Mouse (Mus musculus): Measurements from ENCODE around the gene Lipc. TPM values are rescaled to one million over a fixed set of nuclear protein-coding genes. Genes with fewer than 3 reads are reported as not detected.

Gene Lipc
- polyA plus RNA-seq, 1 experiment from 2014 or later = not detected

DNA sequence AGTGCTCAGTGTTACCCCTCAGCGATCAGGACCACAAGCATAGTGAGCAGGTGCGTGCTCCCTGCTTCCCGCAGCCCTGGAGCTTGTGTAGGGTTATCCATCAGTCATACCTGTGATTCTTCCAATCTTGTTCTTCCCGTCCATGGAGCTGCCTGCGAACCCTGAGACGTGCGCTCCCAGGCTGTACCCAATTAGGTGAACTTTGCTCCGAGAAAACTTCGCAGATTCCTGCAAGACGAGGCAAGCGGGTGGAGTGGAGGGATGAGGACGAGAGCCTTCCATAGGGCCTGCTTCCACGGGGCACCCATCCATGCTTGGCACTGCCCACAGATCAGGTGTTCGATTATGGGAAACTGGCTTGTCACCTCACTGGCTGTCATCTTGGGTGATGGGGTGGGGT lies 133.3 kb downstream of the Lipc start:
- Histone ChIP-seq H3K27ac (ENCODE audit: low read depth, low read length) (no peak overlapping the region), H3K9me3 (ENCODE audit: control insufficient read depth, low read length) (no peaks in the 10 kb centered on the region), H3K36me3 (ENCODE audit: control insufficient read depth, insufficient read depth, low read length) (no peaks in the 10 kb centered on the region), H3K4me2 (ENCODE audit: low read depth, low read length, severe bottlenecking) (no peak overlapping the region), H3K27me3 (ENCODE audit: control insufficient read depth, insufficient read depth, low read length) (no peaks in the 10 kb centered on the region), H3K9ac (ENCODE audit: low read length) (no peak overlapping the region), H3K4me3 (ENCODE audit: low read depth, low read length) (no peak overlapping the region), H3K4me1 (replicated peaks; ENCODE audit: control insufficient read depth, insufficient read depth, low read length) (no peaks in the 10 kb centered on the region; the same call in 1 of the 2 replicates)
- no peak for ATAC-seq (replicated peaks; ENCODE audit: low FRiP score)
- no peak for DNase-seq (ENCODE audit: low spot score)
- WGBS = 88% methylated on average over 14 of the region's 14 CpGs

DNA sequence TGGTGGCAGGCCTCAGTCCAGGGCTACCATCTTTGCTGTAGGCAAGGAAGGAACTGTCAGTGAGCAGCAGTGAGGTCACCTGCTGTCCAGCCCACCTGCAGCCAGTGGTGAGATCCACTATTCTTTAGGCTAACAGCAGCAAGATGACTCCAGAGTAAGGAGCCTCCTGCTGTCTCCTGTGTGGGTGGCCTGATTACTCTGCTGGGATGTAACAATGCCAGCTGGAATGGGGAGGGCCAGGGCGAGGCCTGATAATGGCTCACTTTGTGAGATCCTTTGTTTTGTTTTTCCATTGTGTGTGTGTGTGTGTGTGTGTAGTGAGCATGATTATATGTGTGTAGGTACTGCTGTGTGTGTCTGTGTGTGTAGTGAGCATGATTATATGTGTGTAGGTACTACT lies 134.6 kb downstream of the Lipc start:
- H3K27me3 ChIP-seq (ENCODE audit: control insufficient read depth, insufficient read depth, low read length) = no peaks in the 10 kb centered on the region
- H3K4me3 ChIP-seq (ENCODE audit: low read depth, low read length) = no peak overlapping the region
- H3K27ac ChIP-seq (ENCODE audit: low read depth, low read length) = no peak overlapping the region
- 29% methylated on average over 1 of the region's 1 CpGs for WGBS
- no peak overlapping the region for H3K9ac ChIP-seq (ENCODE audit: low read length)
- no peak overlapping the region for H3K4me2 ChIP-seq (ENCODE audit: low read depth, low read length, severe bottlenecking)
- H3K4me1 ChIP-seq (replicated peaks; ENCODE audit: control insufficient read depth, insufficient read depth, low read length) = no peaks in the 10 kb centered on the region; the same call in 1 of the 2 replicates
- no peak for ATAC-seq (replicated peaks; ENCODE audit: low FRiP score)
- H3K36me3 ChIP-seq (ENCODE audit: control insufficient read depth, insufficient read depth, low read length) = no peaks in the 10 kb centered on the region
- no peak for DNase-seq (ENCODE audit: low spot score)
- no peaks in the 10 kb centered on the region for H3K9me3 ChIP-seq (ENCODE audit: control insufficient read depth, low read length)

DNA sequence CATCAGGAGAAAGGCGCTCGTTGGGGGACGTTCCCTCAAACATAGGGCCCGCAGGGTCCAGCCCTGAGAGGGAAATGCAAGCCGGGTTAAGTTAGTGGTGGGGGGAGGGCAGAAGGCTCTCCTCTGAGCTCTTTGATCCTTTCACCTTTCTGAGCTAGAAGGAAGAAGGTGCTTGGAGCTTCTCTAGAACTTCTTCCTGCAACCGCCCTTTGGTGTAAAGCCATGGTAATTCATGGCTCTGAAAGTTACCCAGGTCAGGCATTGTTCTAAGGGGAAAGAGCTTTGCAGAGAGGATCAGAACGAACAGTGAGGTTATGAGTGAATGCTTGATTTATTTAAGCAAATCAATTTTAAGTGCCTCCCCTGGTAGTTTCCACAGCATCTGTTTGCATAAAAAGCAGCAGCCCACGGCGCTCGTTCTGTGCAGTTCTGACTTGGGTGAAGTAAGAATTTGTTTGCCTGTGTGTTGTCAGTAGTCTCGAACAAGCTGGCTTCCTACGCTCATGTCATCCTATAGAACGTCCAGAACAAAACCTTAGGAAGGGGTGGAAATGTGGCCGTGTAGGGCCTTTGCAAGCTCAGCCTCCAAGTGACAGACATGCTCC lies 135.2 kb downstream of the Lipc start:
- DNase-seq (ENCODE audit: low spot score) = no peak
- Histone ChIP-seq H3K4me3 (ENCODE audit: low read depth, low read length) (no peak overlapping the region), H3K4me1 (replicated peaks; ENCODE audit: control insufficient read depth, insufficient read depth, low read length) (no peaks in the 10 kb centered on the region; the same call in 1 of the 2 replicates), H3K36me3 (ENCODE audit: control insufficient read depth, insufficient read depth, low read length) (no peaks in the 10 kb centered on the region), H3K27me3 (ENCODE audit: control insufficient read depth, insufficient read depth, low read length) (no peaks in the 10 kb centered on the region), H3K27ac (ENCODE audit: low read depth, low read length) (no peak overlapping the region), H3K9ac (ENCODE audit: low read length) (no peak overlapping the region), H3K4me2 (ENCODE audit: low read depth, low read length, severe bottlenecking) (no peak overlapping the region), H3K9me3 (ENCODE audit: control insufficient read depth, low read length) (no peaks in the 10 kb centered on the region)
- WGBS = 70% methylated on average over 14 of the region's 14 CpGs
- no peak for ATAC-seq (replicated peaks; ENCODE audit: low FRiP score)

DNA sequence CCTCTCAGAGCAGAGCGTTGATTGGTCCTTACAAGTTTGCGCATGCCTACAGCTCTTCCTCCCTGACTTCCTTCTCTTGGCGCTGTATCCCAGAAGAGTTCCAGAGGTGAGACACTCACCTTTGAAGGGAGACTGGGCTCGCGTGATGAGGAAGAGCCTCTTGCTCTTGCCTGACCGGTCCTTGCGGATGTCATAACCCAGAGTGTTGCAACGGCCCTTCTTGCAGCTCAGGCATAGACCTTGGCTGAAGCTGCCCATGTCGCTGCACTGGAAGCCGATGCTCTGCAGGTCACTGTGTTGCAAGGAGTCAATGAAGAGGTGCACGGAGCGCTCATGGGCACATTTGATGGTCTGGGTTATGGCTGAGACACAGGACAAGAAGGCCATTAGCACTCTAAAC lies 139.5 kb downstream of the Lipc start:
- Histone ChIP-seq H3K4me2 (ENCODE audit: low read depth, low read length, severe bottlenecking) (no peak overlapping the region), H3K9me3 (ENCODE audit: control insufficient read depth, low read length) (no peaks in the 10 kb centered on the region), H3K27me3 (ENCODE audit: control insufficient read depth, insufficient read depth, low read length) (no peaks in the 10 kb centered on the region), H3K4me3 (ENCODE audit: low read depth, low read length) (no peak overlapping the region), H3K4me1 (replicated peaks; ENCODE audit: control insufficient read depth, insufficient read depth, low read length) (no peaks in the 10 kb centered on the region; the same call in 1 of the 2 replicates), H3K9ac (ENCODE audit: low read length) (no peak overlapping the region), H3K36me3 (ENCODE audit: control insufficient read depth, insufficient read depth, low read length) (no peaks in the 10 kb centered on the region), H3K27ac (ENCODE audit: low read depth, low read length) (no peak overlapping the region)
- no peak for DNase-seq (ENCODE audit: low spot score)
- WGBS = 93% methylated on average over 12 of the region's 12 CpGs
- no peak for ATAC-seq (replicated peaks; ENCODE audit: low FRiP score)

DNA sequence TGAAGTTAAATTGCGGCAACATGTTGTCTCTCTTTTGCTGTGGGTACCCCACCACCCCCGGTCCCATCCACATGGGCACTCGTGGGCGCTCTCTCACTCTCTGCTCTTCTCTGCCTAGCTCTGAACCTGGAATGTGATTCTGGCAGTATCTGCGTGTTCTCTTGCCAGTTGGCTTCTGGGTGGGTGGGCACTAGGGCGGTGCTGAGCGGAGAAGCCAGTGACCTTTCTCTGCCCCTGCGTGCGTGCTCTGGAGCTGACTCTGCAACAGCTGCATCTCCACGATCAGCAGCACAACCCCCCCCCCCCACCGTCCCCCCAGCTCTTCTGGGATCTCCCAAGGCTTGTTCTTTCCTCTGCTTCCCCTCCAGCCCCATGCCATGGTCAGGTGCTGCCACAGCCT lies 144.3 kb downstream of the Lipc start:
- Histone ChIP-seq H3K4me2 (ENCODE audit: low read depth, low read length, severe bottlenecking) (no peak overlapping the region), H3K4me1 (replicated peaks; ENCODE audit: control insufficient read depth, insufficient read depth, low read length) (no peaks in the 10 kb centered on the region), H3K9ac (ENCODE audit: low read length) (no peak overlapping the region), H3K27ac (ENCODE audit: low read depth, low read length) (no peak overlapping the region), H3K9me3 (ENCODE audit: control insufficient read depth, low read length) (no peaks in the 10 kb centered on the region), H3K27me3 (ENCODE audit: control insufficient read depth, insufficient read depth, low read length) (no peaks in the 10 kb centered on the region), H3K36me3 (ENCODE audit: control insufficient read depth, insufficient read depth, low read length) (no peaks in the 10 kb centered on the region), H3K4me3 (ENCODE audit: low read depth, low read length) (no peak overlapping the region)
- WGBS = 83% methylated on average over 11 of the region's 11 CpGs
- DNase-seq (ENCODE audit: low spot score) (no peak), ATAC-seq (replicated peaks; ENCODE audit: low FRiP score) (no peak)

DNA sequence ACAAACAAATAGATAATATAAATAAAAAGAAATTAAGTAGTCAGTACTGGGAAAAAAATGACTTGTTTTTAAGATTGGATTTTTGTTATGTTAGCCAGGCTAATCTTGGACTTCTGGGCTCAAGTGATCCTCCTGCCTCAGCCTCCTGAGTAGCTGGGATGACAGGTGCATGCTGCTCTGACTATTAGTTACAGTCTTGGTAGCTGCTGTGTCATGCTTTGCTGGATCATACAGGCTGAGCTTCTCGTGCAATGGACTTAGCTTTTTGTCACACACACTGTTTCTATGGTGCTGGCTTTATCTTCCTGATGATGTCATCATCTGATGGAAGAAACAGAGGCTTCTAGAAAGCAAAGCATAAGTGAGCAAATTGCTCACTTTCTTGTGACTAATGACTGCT lies 146.0 kb downstream of the Lipc start:
- DNase-seq (ENCODE audit: low spot score) (no peak), ATAC-seq (replicated peaks; ENCODE audit: low FRiP score) (no peak)
- Histone ChIP-seq H3K4me2 (ENCODE audit: low read depth, low read length, severe bottlenecking) (no peak overlapping the region), H3K4me1 (replicated peaks; ENCODE audit: control insufficient read depth, insufficient read depth, low read length) (no peaks in the 10 kb centered on the region), H3K27me3 (ENCODE audit: control insufficient read depth, insufficient read depth, low read length) (no peaks in the 10 kb centered on the region), H3K27ac (ENCODE audit: low read depth, low read length) (no peak overlapping the region), H3K36me3 (ENCODE audit: control insufficient read depth, insufficient read depth, low read length) (no peaks in the 10 kb centered on the region), H3K9me3 (ENCODE audit: control insufficient read depth, low read length) (no peaks in the 10 kb centered on the region), H3K9ac (ENCODE audit: low read length) (no peak overlapping the region), H3K4me3 (ENCODE audit: low read depth, low read length) (no peak overlapping the region)
- WGBS = 83% methylated on average over 1 of the region's 1 CpGs

DNA sequence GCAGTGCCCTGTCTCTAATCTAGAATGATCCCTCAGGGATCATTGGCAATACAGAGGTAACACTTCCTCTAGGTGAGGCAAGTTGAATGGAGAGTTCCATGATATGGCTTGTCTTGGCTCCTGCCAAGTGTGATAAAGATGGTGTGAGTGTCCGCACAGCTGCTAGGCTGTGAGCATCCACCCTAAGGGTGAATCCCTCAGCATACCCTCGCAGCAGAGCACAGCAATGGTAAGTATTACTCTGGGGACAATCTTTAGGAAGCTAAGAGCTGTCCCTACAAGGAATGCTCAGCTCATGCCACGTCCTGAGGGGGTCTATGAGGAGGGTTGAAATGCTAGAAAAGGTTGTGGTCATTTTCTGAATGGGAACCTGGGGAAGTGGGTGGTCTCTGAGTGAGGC lies 149.2 kb downstream of the Lipc start:
- Histone ChIP-seq H3K4me3 (ENCODE audit: low read depth, low read length) (no peak overlapping the region), H3K4me1 (replicated peaks; ENCODE audit: control insufficient read depth, insufficient read depth, low read length) (no peaks in the 10 kb centered on the region)
- no peak for DNase-seq (ENCODE audit: low spot score)

DNA sequence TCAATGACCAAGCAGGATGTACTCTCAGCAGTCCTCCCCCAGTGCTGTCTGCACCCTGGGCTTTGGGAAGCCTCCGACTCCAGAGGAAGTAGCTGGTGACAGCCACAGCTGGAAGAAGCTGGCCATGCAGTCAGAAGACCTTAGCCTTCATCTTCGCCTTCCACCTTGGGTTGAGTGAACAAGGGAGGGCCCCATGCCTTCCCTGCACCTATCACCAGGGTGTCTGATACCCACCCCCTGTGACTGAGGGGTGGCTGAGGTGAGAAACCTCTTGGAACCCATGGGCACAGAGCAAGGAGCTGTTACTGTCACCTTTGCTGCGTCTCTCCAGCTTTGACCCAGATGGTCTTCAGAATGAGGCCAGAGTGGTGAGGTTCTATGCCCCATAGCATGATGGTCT lies 150.3 kb downstream of the Lipc start:
- no peak for DNase-seq (ENCODE audit: low spot score)
- no peaks in the 10 kb centered on the region for H3K27me3 ChIP-seq (ENCODE audit: control insufficient read depth, insufficient read depth, low read length)
- H3K4me2 ChIP-seq (ENCODE audit: low read depth, low read length, severe bottlenecking) = no peak overlapping the region
- H3K9ac ChIP-seq (ENCODE audit: low read length) = no peak overlapping the region
- no peaks in the 10 kb centered on the region for H3K4me1 ChIP-seq (replicated peaks; ENCODE audit: control insufficient read depth, insufficient read depth, low read length)
- H3K4me3 ChIP-seq (ENCODE audit: low read depth, low read length) = no peak overlapping the region
- WGBS = 93% methylated on average over 3 of the region's 3 CpGs
- H3K9me3 ChIP-seq (ENCODE audit: control insufficient read depth, low read length) = no peaks in the 10 kb centered on the region
- ATAC-seq (replicated peaks; ENCODE audit: low FRiP score) = no peak
- H3K27ac ChIP-seq (ENCODE audit: low read depth, low read length) = no peak overlapping the region
- H3K36me3 ChIP-seq (ENCODE audit: control insufficient read depth, insufficient read depth, low read length) = no peaks in the 10 kb centered on the region

More for the DNA sequence above, 149.2 kb downstream of the Lipc start:
- ATAC-seq (replicated peaks; ENCODE audit: low FRiP score) = no peak
- no peaks in the 10 kb centered on the region for H3K9me3 ChIP-seq (ENCODE audit: control insufficient read depth, low read length)
- H3K9ac ChIP-seq (ENCODE audit: low read length) = no peak overlapping the region
- 81% methylated on average over 3 of the region's 3 CpGs for WGBS
- H3K27ac ChIP-seq (ENCODE audit: low read depth, low read length) = no peak overlapping the region
- no peak overlapping the region for H3K4me2 ChIP-seq (ENCODE audit: low read depth, low read length, severe bottlenecking)
- H3K27me3 ChIP-seq (ENCODE audit: control insufficient read depth, insufficient read depth, low read length) = no peaks in the 10 kb centered on the region
- H3K36me3 ChIP-seq (ENCODE audit: control insufficient read depth, insufficient read depth, low read length) = no peaks in the 10 kb centered on the region

DNA sequence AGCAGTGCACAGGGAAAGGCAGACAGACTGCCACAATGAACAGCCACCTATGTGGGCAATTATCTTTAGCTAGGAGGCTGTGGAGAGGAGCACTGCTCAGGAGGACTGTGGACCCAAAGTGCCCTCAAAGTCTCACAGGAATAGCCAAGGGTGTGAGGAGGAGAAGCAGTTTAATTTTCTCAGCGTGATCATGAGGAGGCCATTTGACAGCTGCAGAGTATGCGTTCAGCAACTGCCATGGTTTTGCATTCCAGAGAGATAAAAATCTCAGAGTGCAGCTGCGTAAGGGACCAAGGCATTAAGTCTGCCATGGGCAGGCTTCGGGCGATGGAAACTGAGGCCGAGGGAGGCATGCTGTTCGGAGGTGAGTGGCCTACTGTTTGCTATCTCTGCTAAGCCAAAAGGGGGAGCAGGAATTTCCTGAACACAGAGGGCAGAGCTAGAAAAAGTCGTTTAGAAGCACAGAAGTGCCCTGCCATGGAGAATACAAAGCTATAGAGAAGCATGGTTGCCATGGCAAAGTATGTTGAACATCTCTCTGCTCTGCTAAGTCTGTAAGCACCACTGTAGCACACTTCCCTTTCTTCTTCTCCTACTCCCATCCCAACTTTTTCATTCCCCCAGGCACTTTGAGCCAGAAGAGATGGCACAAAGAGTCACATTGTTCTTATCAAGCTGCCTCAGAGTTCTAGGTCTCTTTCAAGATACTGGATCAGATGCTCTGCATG lies 151.3 kb downstream of the Lipc start:
- no peak overlapping the region for H3K9ac ChIP-seq (ENCODE audit: low read length)
- no peaks in the 10 kb centered on the region for H3K4me1 ChIP-seq (replicated peaks; ENCODE audit: control insufficient read depth, insufficient read depth, low read length)
- H3K27ac ChIP-seq (ENCODE audit: low read depth, low read length) = no peak overlapping the region
- H3K4me2 ChIP-seq (ENCODE audit: low read depth, low read length, severe bottlenecking) = no peak overlapping the region
- 74% methylated on average over 8 of the region's 8 CpGs for WGBS
- H3K27me3 ChIP-seq (ENCODE audit: control insufficient read depth, insufficient read depth, low read length) = no peaks in the 10 kb centered on the region
- H3K36me3 ChIP-seq (ENCODE audit: control insufficient read depth, insufficient read depth, low read length) = no peaks in the 10 kb centered on the region
- H3K4me3 ChIP-seq (ENCODE audit: low read depth, low read length) = no peak overlapping the region
- DNase-seq (ENCODE audit: low spot score) (no peak), ATAC-seq (replicated peaks; ENCODE audit: low FRiP score) (no peak)
- H3K9me3 ChIP-seq (ENCODE audit: control insufficient read depth, low read length) = no peaks in the 10 kb centered on the region
